Mouse (Mus musculus): ENCODE results near the gene Ifi211.

DNA sequence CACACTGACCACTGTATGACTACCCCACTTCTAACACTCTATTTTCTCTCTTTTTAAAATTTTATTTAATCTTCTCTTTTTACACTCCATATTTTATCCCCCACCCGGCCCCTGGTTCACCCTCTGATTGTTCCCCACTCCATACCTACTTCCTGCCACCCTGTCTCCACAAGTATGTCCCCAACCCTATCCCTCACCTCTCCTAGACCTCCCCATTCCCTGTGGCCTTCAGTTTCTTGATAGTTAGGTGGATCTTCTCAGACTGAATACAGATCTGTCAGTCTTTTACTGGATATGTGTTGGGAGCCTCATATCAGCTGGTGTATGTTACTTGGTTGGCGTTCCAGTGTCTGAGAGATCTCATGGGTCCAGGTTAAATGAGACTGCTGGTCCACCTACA is 1.7 kb upstream of the Ifi211 start:
- TF ChIP-seq ZNF384 (IDR thresholded peaks at IDR 0.05; ENCODE audit: low read depth, low read length) (no peak), HCFC1 (IDR thresholded peaks at IDR 0.05; ENCODE audit: borderline replicate concordance, insufficient read depth, low read length) (no peak), CHD2 (IDR thresholded peaks at IDR 0.05; ENCODE audit: low read depth, low read length) (no peak)
